Mouse (Mus musculus) heart, postnatal 0 days (tissue): ENCODE data around the gene Dhx32. TPM values are rescaled to one million over a fixed set of nuclear protein-coding genes. Genes with fewer than 3 reads are reported as not detected.

Experiments used
- ATAC-seq: fragments of 200-750 bp; cut with Nextera tagmentation; 2 replicates; pipeline ENCODE4 v1.8.0; 2017; ENCODE audit warnings: low read depth, moderate number of reproducible peaks, moderate library complexity; ENCODE audit not compliant: insufficient read depth
- DNase-seq: peaks from one replicate; pipeline ENCODE4 v3.0.0-alpha.2; 2016; ENCODE audit warnings: low spot score
- H3K27ac ChIP-seq: fragments of 300-500 bp; sonication (generic); 2 replicates; pipeline ENCODE4 v1.5.1; 2014; ENCODE audit warnings: low read depth, mild to moderate bottlenecking
- H3K27me3 ChIP-seq: fragments of 300-500 bp; sonication (generic); 2 replicates; pipeline ENCODE4 v1.6.1; 2014; ENCODE audit warnings: low read length, mixed read lengths; ENCODE audit not compliant: control insufficient read depth, insufficient read depth
- H3K36me3 ChIP-seq: fragments of 300-500 bp; sonication (generic); replicated peaks from 2 replicates; pipeline ENCODE4 v1.6.1; 2014; ENCODE audit warnings: low read length, mixed read lengths; ENCODE audit not compliant: control insufficient read depth, insufficient read depth
- H3K4me1 ChIP-seq: fragments of 300-500 bp; sonication (generic); 2 replicates; pipeline ENCODE4 v1.6.1; 2014; ENCODE audit warnings: antibody characterized with exemption; ENCODE audit not compliant: control insufficient read depth, insufficient read depth
- H3K4me2 ChIP-seq: fragments of 300-500 bp; sonication (generic); 2 replicates; pipeline ENCODE4 v1.6.1; 2014; ENCODE audit warnings: low read depth, mild to moderate bottlenecking, low read length, moderate library complexity
- H3K4me3 ChIP-seq: fragments of 300-500 bp; sonication (generic); 2 replicates; pipeline ENCODE4 v1.5.1; 2014; ENCODE audit warnings: low read depth, low read length
- H3K9ac ChIP-seq: fragments of 300-500 bp; sonication (generic); replicated peaks from 2 replicates; pipeline ENCODE4 v1.6.1; 2014; ENCODE audit warnings: low read depth, low read length, mixed read lengths
- H3K9me3 ChIP-seq: fragments of 300-500 bp; sonication (generic); replicated peaks from 2 replicates; pipeline ENCODE4 v1.6.1; 2016; ENCODE audit warnings: low read length; ENCODE audit not compliant: control insufficient read depth
- CTCF ChIP-seq: IDR thresholded peaks from 2 replicates; pipeline ENCODE4 v1.5.1; 2016; ENCODE audit warnings: antibody characterized with exemption, control low read depth, low read depth
- EP300 ChIP-seq: IDR thresholded peaks from 2 replicates; pipeline ENCODE4 v1.6.1; 2016; ENCODE audit warnings: antibody characterized with exemption, low read depth
- WGBS: fragments of 180-500 bp; shearing (Covaris S2); extraction: QIAGEN DNeasy Blood & Tissue Kit; methylation state at CpG from one replicate; pipeline ENCODE4 v1.1.7; 2014; 5-methylcytosine and 5-hydroxymethylcytosine counted together
- polyA plus RNA-seq: library from polyadenylated mRNA; unstranded; fragments of >200 nt; fragmentation: Nextera tagmentation; extraction: Ambion mirVana; gene quantifications from 2 replicates; pipeline ENCODE4 v1.2.1, GENCODE M21; 2015
- total RNA-seq: library from RNA; depleted of rRNA; stranded (reverse); fragments of >200 nt; gene quantifications from 2 replicates; pipeline ENCODE4 v1.2.3, GENCODE M21; 2014; ENCODE audit warnings: low replicate concordance; rRNA removed

The Dhx32 gene
- total and polyA plus RNA-seq, 2 experiments from 2014 or later = 37.1 to 64.3 TPM

DNA sequence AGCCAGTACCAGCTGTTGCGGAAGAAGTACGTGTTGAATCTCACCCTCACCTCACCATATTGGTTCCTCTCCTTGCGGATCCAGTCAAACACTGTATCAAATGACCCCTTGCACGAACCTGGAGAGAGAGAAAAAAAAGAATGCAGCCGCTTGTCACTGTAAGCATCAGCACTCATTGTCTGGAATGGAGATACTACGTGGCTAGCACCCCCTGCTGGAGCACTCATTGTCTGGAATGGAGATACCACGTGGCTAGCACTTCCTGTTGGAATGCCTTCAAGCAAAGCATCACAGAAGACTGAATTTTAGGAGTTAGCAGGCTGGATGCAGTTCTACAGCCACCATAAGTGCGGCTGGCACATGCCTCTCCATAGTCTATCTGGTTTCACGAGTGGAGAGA lies 106.5 kb downstream of the Dhx32 start:
- DNase-seq (peak; percentile 17), ATAC-seq (no peak)
- no peak overlapping the region for H3K4me3 ChIP-seq
- no peaks in the 10 kb centered on the region for H3K9me3 ChIP-seq
- no peak overlapping the region for H3K9ac ChIP-seq
- peaks cover 4% of the 10 kb centered on the region; the same call in 1 of the 2 replicates for H3K4me1 ChIP-seq
- 67% methylated on average over 9 of the region's 9 CpGs for WGBS
- H3K4me2 ChIP-seq = no peak overlapping the region
- H3K27me3 ChIP-seq = no peaks in the 10 kb centered on the region
- no peak overlapping the region for H3K27ac ChIP-seq
- peak; percentile 31 for TF ChIP-seq CTCF
- TF ChIP-seq EP300 = no peak
- H3K36me3 ChIP-seq = peaks cover 33% of the 10 kb centered on the region

Other genes with a start within 250 kb of the Dhx32 start
- not detected in 2 replicates for gene Tex36, start 180.6 kb downstream of the Dhx32 start, total RNA-seq
- not detected in 2 replicates for gene Tex36, start 180.6 kb downstream of the Dhx32 start, polyA plus RNA-seq
- gene Edrf1, start 145.2 kb downstream of the Dhx32 start, total RNA-seq = 6.3 and 19.4 TPM in 2 replicates
- gene Edrf1, start 145.2 kb downstream of the Dhx32 start, polyA plus RNA-seq = 7.3 and 8.4 TPM in 2 replicates
- gene Mmp21, start 102.7 kb downstream of the Dhx32 start, total RNA-seq = not detected in 2 replicates
- not detected in 2 replicates for gene Mmp21, start 102.7 kb downstream of the Dhx32 start, polyA plus RNA-seq
- gene Bccip, start 73.4 kb downstream of the Dhx32 start, total RNA-seq = 24.3 and 46.1 TPM in 2 replicates
- gene Bccip, start 73.4 kb downstream of the Dhx32 start, polyA plus RNA-seq = 87.4 and 93.1 TPM in 2 replicates
- 15.3 and 30.8 TPM in 2 replicates for gene Uros, start 72.7 kb downstream of the Dhx32 start, total RNA-seq
- gene Uros, start 72.7 kb downstream of the Dhx32 start, polyA plus RNA-seq = 35.0 and 38.2 TPM in 2 replicates
- gene Fank1, start 5.9 kb downstream of the Dhx32 start, total RNA-seq = not detected in 2 replicates
- 0.08 and 0.41 TPM in 2 replicates for gene Fank1, start 5.9 kb downstream of the Dhx32 start, polyA plus RNA-seq